Mouse (Mus musculus): ENCODE results near the gene Sel1l2.
"Not testable (repeated sequence)": the region's sequence is repeated elsewhere in the genome, so short reads cannot be mapped to it uniquely, and the experiment has no call there.

The Sel1l2 gene

DNA sequence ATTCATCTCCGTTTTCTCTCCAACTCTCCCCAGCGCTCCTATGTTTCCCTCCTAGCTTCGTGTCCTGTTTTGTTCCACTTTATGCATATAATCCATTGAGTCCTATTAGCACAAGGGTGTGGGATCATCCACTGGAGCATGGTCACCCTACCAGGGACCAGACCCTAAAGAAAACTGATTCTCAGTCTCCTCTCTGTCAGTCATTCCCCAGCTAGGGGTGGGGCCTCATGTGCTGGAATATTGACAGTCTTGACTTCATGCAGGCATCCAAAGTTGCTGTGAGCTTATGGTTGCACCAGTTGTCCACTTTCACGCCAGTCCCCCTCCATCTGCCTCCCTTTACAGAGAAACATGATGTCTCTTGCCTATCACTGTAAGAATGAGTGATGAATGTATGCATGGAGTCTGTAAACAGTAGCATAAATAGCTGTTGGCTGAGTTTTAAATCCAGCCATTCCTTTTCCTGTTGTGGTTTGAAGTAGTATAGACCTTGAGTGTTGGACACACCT, 174.9 kb downstream of the Sel1l2 start:
- DNase-seq (ENCODE audit: low spot score) = no peak

DNA sequence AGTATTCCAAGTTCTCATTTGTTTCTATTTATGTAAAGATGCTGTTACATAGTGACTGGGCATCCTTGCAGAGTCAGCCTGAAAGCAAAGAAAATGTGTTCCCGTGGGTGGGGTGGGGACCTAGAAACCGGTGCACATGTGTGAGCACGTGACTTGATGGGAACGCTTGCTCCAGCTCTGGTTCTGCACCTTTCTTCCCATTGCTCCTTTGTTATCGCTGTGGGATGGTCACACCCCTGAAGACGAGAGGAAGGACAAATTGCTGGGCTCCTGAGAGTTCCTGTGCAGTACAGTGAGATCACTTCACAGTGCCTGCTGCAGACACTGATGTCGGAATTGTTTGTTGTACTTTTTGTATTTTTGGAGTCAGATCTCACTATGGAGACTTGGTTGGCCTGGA, 185.8 kb downstream of the Sel1l2 start:
- DNase-seq (ENCODE audit: low spot score) = no peak

DNA sequence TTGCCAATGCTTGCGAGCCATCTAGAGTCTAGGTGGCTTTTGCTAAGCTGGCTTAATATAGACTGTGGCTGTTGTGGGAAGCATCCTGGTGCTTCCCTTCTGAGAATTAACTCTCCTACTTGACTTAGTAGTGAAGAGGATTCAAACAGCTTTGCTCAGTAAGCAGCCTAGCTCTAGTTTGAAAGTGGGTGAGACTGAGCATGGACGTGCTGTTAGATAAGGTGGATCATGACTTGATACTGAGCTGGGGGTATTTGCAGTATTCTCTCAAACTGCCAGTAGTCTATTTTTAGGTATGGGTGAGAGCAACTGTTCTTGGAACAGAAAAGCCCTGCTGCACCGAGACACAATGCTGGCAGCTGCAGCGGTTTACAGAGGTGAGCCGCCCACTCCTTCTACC, 186.9 kb downstream of the Sel1l2 start:
- DNase-seq (ENCODE audit: low spot score) = no peak

DNA sequence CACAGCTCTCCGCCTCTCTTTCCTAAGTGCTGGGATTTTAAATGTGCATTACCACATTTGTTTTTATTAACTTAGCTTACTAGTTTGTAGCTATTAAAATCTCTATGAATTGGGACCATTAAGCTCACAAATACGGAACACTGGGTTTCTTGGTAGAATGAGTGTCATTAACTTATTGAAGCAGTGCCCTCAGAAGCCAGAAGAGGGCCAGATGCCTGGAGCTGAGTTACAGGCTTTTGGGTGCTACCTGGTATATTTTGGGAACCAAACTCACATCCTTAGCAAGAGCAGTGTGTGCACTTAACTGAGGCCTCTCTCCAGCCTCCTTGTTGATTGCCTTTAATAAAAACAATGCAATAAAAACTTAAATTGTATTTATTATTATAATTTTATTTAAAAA, 188.8 kb downstream of the Sel1l2 start:
- DNase-seq (ENCODE audit: low spot score) = no peak

DNA sequence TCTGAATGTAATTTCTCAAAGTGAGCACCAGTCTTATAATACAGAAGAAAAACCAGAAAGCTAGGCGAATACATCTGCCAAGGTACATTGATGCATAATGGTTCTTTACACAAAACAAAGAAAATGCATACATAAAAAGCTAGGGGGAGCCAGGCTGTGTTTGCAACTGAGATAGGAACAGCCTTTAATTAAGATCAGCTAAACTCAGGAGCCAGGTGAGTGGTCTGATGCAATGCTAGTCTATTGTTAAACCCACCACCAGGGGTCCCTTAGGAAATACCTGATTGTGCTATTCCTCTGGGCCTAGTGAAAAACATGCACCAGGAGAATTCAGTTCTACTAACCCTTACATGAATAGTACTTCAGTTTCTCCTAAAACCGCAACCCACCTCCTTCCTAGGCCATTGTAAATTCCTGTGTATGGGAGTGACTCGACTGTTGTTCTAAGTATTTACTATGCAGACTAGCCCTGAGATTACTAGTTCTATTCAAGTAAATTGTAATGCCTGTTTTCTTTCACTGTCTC, 203.8 kb downstream of the Sel1l2 start:
- DNase-seq (ENCODE audit: low spot score) = not testable (repeated sequence)

All from urinary bladder, postnatal 25 days (tissue).